Mouse (Mus musculus): ENCODE measurements around the gene Adcy7.

DNA sequence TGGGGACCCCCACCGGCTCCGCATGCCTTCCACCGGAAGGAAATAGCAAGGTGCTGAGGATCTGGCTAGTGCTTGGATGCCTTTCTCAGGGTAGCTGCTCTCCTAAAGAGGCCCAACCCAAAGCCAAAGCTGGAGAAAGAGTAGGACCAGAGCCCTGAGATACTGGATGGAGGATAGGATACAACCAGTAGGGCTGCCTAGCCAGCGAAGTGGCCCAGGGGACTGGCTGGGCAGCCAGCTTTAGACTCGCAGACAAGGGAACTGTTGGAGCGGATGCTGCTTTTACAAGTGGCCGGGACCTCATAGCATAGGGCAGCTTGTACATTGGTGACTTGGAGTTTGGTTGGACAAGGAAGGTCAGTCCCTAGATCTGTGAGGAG is 838 bp downstream of the Adcy7 start:
- no peak for TF ChIP-seq POLR2A (IDR thresholded peaks at IDR 0.05; ENCODE audit: control insufficient read depth, extremely low read depth, insufficient read depth, low read length, poor library complexity)
- no peak for TF ChIP-seq CTCF (IDR thresholded peaks at IDR 0.05; ENCODE audit: borderline replicate concordance, control insufficient read depth, extremely low read depth, insufficient read depth, low read length, poor library complexity)
